Mouse (Mus musculus) forebrain, embryonic 10.5 days (tissue): ENCODE results near the gene Phf21b. TPM values are rescaled to one million over a fixed set of nuclear protein-coding genes. Genes with fewer than 3 reads are reported as not detected.
A peak's percentile ranks its signal among the peaks of the same experiment; 100 is the strongest.

ENCODE experiments used
- DNase-seq: peaks from one replicate; pipeline ENCODE4 v3.0.0-alpha.2; 2017; ENCODE audit warnings: low spot score; ENCODE audit errors: extremely low spot score
- H3K27ac ChIP-seq: fragments of 300-500 bp; sonication (generic); 2 replicates; pipeline ENCODE4 v1.5.1; 2016; ENCODE audit warnings: mild to moderate bottlenecking
- H3K27me3 ChIP-seq: fragments of 300-500 bp; sonication (generic); 2 replicates; pipeline ENCODE4 v1.6.1; 2016; ENCODE audit warnings: mild to moderate bottlenecking; ENCODE audit not compliant: poor library complexity, severe bottlenecking
- H3K36me3 ChIP-seq: fragments of 300-500 bp; sonication (generic); replicated peaks from 2 replicates; pipeline ENCODE4 v1.6.1; 2016; ENCODE audit warnings: mild to moderate bottlenecking, moderate library complexity
- H3K4me1 ChIP-seq: fragments of 300-500 bp; sonication (generic); 2 replicates; pipeline ENCODE4 v1.6.1; 2016
- H3K4me3 ChIP-seq: fragments of 300-500 bp; sonication (generic); 2 replicates; pipeline ENCODE4 v1.5.1; 2016; ENCODE audit warnings: mild to moderate bottlenecking, moderate library complexity
- H3K9me3 ChIP-seq: fragments of 300-500 bp; sonication (generic); 2 replicates; pipeline ENCODE4 v1.6.1; 2016; ENCODE audit warnings: mild to moderate bottlenecking, moderate library complexity
- WGBS: fragments of 180-500 bp; shearing (Covaris S2); methylation state at CpG from one replicate; pipeline ENCODE4 v1.1.7; 2016; 5-methylcytosine and 5-hydroxymethylcytosine counted together
- polyA plus RNA-seq: library from polyadenylated mRNA; unstranded; fragments of >200 nt; fragmentation: Nextera tagmentation; extraction: Ambion mirVana; gene quantifications from 2 replicates; pipeline ENCODE4 v1.2.1, GENCODE M21; 2016

Gene Phf21b
- polyA plus RNA-seq, 1 experiment from 2014 or later = 7.6 TPM

GRCm38 (mm10) chr15:84861911-84862310 lies 6.1 kb upstream of the Phf21b start:
- Histone ChIP-seq H3K27me3 (peaks cover 13% of the 10 kb centered on the region; the same call in 1 of the 2 replicates), H3K36me3 (no peaks in the 10 kb centered on the region), H3K4me1 (peaks cover 14% of the 10 kb centered on the region), H3K27ac (no peak overlapping the region), H3K4me3 (no peak overlapping the region), H3K9me3 (no peaks in the 10 kb centered on the region)
- 84% methylated on average over 8 of the region's 8 CpGs for WGBS
- no peak for DNase-seq

GRCm38 (mm10) chr15:84857623-84858022 lies 1.8 kb upstream of the Phf21b start:
- peaks cover 23% of the 10 kb centered on the region; the same call in 1 of the 2 replicates for H3K27me3 ChIP-seq
- no peaks in the 10 kb centered on the region for H3K36me3 ChIP-seq
- peaks cover 39% of the 10 kb centered on the region for H3K4me1 ChIP-seq
- no peaks in the 10 kb centered on the region for H3K9me3 ChIP-seq
- 92% methylated on average over 2 of the region's 2 CpGs for WGBS
- no peak overlapping the region for H3K27ac ChIP-seq
- no peak overlapping the region for H3K4me3 ChIP-seq
- DNase-seq = no peak

- peak overlapping the region; percentile 86 for H3K4me3 ChIP-seq
- whole genome bisulfite sequencing = under 1% methylated on average over 88 of the region's 88 CpGs
- H3K27me3 ChIP-seq = peaks cover 23% of the 10 kb centered on the region; the same call in 1 of the 2 replicates
- H3K36me3 ChIP-seq = peaks cover 12% of the 10 kb centered on the region
- H3K9me3 ChIP-seq = no peaks in the 10 kb centered on the region
- peak overlapping the region; percentile 92 for H3K27ac ChIP-seq
- peaks cover 63% of the 10 kb centered on the region for H3K4me1 ChIP-seq
- DNase-seq = peak; percentile 74
Measured at GRCm38 (mm10) chr15:84854921-84855901, 638 bp downstream of the Phf21b start.

GRCm38 (mm10) chr15:84854171-84854811 lies 1.6 kb downstream of the Phf21b start:
- peaks cover 23% of the 10 kb centered on the region; the same call in 1 of the 2 replicates for H3K27me3 ChIP-seq
- no peaks in the 10 kb centered on the region for H3K9me3 ChIP-seq
- peaks cover 18% of the 10 kb centered on the region for H3K36me3 ChIP-seq
- peak overlapping the region; percentile 92 for H3K27ac ChIP-seq
- H3K4me1 ChIP-seq = peaks cover 72% of the 10 kb centered on the region
- peak overlapping the region; percentile 86 for H3K4me3 ChIP-seq
- 0% methylated on average over 49 of the region's 49 CpGs for WGBS
- DNase-seq = peak; percentile 56

- peak overlapping the region; percentile 86 for H3K4me3 ChIP-seq
- H3K9me3 ChIP-seq = no peaks in the 10 kb centered on the region
- DNase-seq = peak; percentile 89
- H3K4me1 ChIP-seq = peaks cover 77% of the 10 kb centered on the region
- under 1% methylated on average over 83 of the region's 84 CpGs for WGBS
- H3K36me3 ChIP-seq = peaks cover 25% of the 10 kb centered on the region
- peaks cover 18% of the 10 kb centered on the region; the same call in 1 of the 2 replicates for H3K27me3 ChIP-seq
- peak overlapping the region; percentile 92 for H3K27ac ChIP-seq
Measured at GRCm38 (mm10) chr15:84853261-84854137, 2.4 kb downstream of the Phf21b start.

GRCm38 (mm10) chr15:84852457-84853070 lies 3.3 kb downstream of the Phf21b start:
- WGBS = 11% methylated on average over 10 of the region's 10 CpGs
- peak; percentile 39 for DNase-seq

GRCm38 (mm10) chr15:84850321-84850720 lies 5.5 kb downstream of the Phf21b start:
- Histone ChIP-seq H3K27me3 (peaks cover 10% of the 10 kb centered on the region; the same call in 1 of the 2 replicates), H3K4me3 (no peak overlapping the region), H3K27ac (no peak overlapping the region), H3K9me3 (no peaks in the 10 kb centered on the region), H3K36me3 (peaks cover 36% of the 10 kb centered on the region), H3K4me1 (peaks cover 94% of the 10 kb centered on the region)
- WGBS = 87% methylated on average over 1 of the region's 1 CpGs
- DNase-seq = no peak

More at GRCm38 (mm10) chr15:84852457-84853070, 3.3 kb downstream of the Phf21b start:
- Histone ChIP-seq H3K9me3 (no peaks in the 10 kb centered on the region), H3K4me3 (peak overlapping the region; percentile 86), H3K4me1 (peaks cover 85% of the 10 kb centered on the region), H3K27ac (peak overlapping the region; percentile 92), H3K27me3 (peaks cover 15% of the 10 kb centered on the region; the same call in 1 of the 2 replicates), H3K36me3 (peaks cover 31% of the 10 kb centered on the region)

GRCm38 (mm10) chr15:84846216-84846615 lies 9.6 kb downstream of the Phf21b start:
- no peak overlapping the region for H3K4me3 ChIP-seq
- H3K27me3 ChIP-seq = no peaks in the 10 kb centered on the region
- no peaks in the 10 kb centered on the region for H3K9me3 ChIP-seq
- H3K4me1 ChIP-seq = peaks cover 98% of the 10 kb centered on the region
- no peak for DNase-seq
- peaks cover 44% of the 10 kb centered on the region for H3K36me3 ChIP-seq
- 76% methylated on average over 3 of the region's 3 CpGs for WGBS
- H3K27ac ChIP-seq = no peak overlapping the region

- WGBS = 85% methylated on average over 4 of the region's 4 CpGs
- no peak overlapping the region for H3K4me3 ChIP-seq
Measured at GRCm38 (mm10) chr15:84844831-84845230, 11.0 kb downstream of the Phf21b start.

GRCm38 (mm10) chr15:84843034-84843433 lies 12.8 kb downstream of the Phf21b start:
- Histone ChIP-seq H3K27me3 (no peaks in the 10 kb centered on the region), H3K27ac (peak overlapping the region; percentile 16; the same call in 1 of the 2 replicates), H3K36me3 (peaks cover 18% of the 10 kb centered on the region), H3K9me3 (no peaks in the 10 kb centered on the region), H3K4me3 (peak overlapping the region; percentile 19; the same call in 1 of the 2 replicates), H3K4me1 (peaks cover 85% of the 10 kb centered on the region)
- 81% methylated on average over 10 of the region's 10 CpGs for WGBS
- no peak for DNase-seq

More at GRCm38 (mm10) chr15:84844831-84845230, 11.0 kb downstream of the Phf21b start:
- Histone ChIP-seq H3K36me3 (peaks cover 31% of the 10 kb centered on the region), H3K9me3 (no peaks in the 10 kb centered on the region), H3K27me3 (no peaks in the 10 kb centered on the region), H3K27ac (no peak overlapping the region), H3K4me1 (peaks cover 98% of the 10 kb centered on the region)
- no peak for DNase-seq

GRCm38 (mm10) chr15:84841925-84842821 lies 13.7 kb downstream of the Phf21b start:
- Histone ChIP-seq H3K9me3 (no peaks in the 10 kb centered on the region), H3K27me3 (no peaks in the 10 kb centered on the region), H3K36me3 (peaks cover 25% of the 10 kb centered on the region), H3K4me1 (peaks cover 77% of the 10 kb centered on the region), H3K4me3 (peak overlapping the region; percentile 19; the same call in 1 of the 2 replicates), H3K27ac (peak overlapping the region; percentile 66)
- no peak for DNase-seq
- 57% methylated on average over 19 of the region's 19 CpGs for WGBS
